Mouse (Mus musculus) cerebellum, adult 9-11 months (tissue): ENCODE measurements around the gene Cep112.

Experiments used
- DNase-seq: peaks from one replicate; pipeline ENCODE4 v3.0.0; 2022

Cep112 gene

DNA sequence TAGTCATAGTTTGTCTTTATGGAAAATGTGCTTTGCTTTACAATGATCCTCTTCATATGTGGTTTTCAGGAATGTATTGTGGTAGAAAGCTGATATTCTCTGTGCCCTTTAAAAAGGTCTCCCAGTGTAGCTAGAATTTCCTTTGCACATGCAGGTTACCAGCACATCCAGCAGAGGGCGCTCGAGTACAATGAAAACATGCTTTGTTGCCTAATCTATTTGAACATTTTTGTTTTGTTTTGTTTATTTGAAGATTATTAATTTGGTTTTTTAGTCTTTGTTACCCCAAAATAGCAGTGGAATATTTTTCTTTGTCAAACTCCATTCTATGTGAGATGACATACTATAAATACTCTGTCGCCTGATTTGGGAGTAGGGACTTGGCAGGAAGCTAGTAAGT, 24.8 kb downstream of the Cep112 start:
- DNase-seq: peak; percentile 18

DNA sequence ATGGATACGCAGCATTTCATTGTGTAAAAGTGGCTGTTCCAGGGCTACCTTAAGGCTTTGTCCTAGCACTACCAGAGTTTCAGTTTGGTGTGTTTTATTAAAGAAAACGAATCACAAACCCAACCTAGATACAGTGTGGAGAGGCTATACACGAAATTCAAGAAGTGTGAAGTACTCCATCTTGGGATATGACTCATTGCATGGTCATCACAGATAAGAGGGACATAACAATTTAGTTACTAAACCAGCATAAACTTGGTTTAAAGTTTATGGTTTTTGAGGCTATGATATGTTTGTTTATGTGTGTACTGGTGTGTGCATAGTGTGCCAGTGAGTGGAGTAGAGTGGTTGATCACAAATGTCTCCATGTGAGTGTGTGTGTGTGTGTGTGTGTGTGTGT, 34.6 kb downstream of the Cep112 start:
- no peak for DNase-seq

DNA sequence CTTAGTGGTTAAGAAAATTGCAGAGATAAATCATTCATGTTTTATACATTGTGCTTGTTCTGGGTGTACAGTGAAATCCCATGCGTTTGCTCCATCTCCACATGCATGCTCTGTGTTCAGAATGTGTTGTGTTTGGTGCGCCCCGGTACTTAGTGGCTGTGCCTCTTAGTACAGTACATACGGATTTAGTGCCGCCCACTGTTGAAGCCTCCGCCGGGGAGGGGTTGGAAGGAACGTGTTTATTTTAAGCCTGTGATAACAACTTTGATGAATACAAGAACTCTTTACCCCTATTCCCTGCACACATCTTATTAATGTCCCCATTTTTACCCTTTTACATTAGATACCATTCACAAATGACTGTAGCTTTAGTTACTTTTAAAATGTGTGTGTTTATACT, 39.1 kb downstream of the Cep112 start:
- no peak for DNase-seq

DNA sequence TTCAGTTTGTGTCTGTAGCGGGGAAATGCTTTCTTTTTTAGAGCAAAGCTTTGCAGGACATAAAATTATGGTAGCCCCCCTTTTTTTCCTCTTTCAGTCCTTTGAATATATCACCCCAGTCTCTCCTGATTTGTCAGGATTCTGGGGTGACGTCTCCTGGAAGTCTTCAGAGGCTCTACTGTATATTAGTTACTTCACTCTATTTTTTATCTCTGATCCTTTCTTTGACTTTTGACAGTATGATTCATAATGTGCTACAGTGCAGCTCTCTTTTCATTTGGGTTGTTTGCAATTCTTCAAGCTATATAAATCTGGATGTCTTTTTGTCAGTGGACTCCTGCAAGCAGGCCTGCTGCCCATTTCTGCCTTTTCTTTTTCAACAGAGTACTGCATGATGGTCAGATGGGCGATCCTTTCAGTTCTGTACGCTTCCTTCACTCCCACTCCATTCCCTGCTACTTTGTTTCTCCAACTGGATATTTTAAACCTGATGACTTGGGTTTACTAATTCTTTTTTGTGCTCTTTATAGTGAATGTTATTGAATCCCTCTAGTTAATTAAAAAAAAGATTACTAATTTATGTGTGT, 39.8 kb downstream of the Cep112 start:
- no peak for DNase-seq

DNA sequence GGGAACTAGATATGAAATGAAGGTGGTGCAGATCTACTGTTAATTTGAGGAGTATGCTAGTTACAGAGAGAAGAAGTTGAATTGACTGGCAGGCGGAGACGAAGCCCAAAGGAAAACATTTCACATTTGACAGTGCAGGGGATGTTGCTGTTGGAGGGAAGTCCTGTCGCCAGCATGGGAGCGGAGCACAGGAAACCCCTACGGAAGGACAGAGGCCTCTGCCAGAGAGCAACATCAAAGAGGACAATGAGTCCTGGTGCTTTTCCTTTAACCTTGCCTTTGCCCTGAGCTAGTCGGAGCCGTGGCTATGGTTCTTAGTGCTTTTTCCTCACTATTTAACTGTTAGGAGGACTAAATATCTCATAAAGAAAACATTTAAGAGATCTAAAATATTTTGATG, 50.7 kb downstream of the Cep112 start:
- no peak for DNase-seq

DNA sequence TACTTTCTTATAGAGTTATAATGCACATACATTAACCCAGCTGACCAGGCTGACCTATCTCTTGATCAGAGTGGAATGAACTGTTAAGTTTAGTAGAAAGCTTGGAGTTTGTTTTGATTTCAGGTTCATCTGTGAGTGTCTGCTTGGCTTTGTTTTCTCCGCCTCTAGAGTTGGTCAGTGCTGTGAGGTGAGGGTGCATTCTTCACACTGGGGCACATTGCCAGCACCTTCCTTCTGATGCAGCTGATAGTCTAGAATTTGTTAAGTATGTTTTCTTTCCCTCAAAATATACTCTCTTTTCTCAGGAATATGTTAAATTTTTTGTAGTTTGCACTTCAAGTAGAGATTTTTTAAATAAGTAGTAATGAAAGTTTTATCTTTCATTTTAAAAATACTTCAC, 51.2 kb downstream of the Cep112 start:
- DNase-seq: no peak

DNA sequence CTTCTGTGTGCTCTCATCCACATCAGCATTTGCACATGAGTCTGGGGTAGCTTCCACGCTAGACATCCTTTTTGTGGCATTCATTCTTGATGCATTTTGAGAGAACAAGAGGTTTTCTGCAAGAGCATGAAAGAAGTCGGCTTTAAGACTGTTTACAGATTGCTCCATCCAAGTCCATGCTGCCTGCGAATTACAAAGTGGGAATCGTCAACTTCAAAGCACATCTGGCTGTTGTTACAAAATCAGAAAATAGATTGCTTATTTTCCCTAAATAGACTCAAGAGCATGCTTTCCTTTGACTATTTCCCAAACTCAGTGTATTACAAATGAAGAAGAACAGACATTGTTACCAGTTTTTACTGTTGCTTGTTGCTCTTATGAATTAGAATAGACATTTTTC, 59.0 kb downstream of the Cep112 start:
- no peak for DNase-seq

DNA sequence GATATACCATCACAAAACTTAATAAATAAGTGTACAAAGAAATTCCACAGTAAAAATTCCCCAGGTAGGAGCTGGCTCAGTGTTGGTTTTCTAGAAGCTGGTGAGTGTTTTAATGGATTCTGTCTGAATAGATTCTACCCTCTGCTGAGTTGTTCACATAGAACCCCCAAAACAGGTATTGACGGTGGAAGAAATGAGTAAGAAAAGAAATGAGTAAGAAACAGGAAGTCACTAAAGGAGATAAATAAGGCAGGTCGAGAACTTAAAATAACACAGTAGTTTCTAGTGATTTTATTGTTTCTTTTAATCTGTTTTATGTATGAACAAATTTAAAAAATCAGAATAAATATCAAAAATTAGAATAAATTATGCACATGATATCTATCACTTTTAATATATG, 63.3 kb downstream of the Cep112 start:
- DNase-seq: no peak

DNA sequence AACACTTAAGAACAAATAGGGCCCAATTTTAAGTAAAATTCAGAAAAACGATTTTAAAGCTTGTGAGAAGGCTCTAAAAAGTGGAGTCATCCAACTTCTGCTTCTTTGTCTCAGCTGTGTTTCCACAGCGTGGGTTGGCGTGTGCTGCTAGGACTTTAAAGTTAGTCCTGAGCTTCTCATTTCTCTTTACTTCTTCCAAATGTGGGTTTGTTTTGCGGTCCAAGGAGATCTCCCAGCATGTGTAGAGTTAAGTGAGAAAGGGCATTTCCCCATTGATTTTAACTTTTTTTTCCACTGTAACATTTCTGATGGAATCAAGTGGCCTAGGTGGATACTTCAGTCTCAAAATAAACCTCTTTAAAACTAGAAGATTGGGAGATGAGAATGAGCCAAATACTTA, 64.9 kb downstream of the Cep112 start:
- no peak for DNase-seq

DNA sequence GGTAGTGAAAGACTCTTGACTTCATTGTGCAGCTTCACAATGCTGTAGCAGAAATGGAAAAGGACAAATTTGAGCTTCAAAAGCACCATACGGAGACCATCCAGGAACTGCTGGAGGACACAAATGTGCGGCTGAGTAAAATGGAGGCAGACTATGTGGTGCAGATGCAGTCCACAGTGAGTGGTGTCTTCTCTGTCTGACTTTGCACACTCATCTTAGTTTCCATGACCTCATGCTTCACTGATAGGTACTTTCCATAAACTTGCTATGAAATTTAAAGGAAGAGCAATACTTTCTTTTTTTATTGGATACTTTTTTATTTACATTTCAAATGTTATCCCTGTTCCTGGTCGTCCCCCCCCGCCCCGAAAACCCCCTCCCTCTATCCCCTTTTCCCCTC, 83.2 kb downstream of the Cep112 start:
- DNase-seq: no peak

DNA sequence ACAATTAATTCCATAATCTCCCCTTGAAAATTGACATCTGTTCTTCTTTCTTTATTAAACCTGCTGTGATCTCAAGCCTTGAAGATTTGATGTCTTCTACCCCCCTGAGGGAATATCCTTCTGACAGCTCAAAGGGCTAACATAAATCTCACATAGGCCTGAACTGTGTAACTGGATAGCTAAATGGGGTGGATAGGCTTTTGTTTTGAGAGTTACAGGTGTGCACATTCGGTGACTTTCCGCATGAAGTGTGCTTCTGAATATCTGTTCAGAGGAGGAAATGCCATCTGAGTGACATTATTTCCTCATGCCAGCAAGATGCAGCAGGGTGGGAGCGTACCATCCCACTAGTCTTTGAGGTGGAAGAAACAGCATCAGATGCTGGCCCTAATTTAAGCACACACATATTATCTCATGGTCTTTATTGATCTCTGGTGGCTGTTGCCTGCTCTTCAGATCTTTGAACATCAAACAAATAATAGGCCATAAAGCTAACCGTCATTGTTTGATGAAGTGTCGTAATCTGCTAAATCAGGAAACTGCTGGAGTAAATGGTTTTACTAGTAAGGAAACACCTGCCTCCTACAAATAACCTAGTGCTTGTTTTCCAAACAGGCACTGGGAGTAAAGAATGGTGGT, 102.9 kb downstream of the Cep112 start:
- DNase-seq: no peak

DNA sequence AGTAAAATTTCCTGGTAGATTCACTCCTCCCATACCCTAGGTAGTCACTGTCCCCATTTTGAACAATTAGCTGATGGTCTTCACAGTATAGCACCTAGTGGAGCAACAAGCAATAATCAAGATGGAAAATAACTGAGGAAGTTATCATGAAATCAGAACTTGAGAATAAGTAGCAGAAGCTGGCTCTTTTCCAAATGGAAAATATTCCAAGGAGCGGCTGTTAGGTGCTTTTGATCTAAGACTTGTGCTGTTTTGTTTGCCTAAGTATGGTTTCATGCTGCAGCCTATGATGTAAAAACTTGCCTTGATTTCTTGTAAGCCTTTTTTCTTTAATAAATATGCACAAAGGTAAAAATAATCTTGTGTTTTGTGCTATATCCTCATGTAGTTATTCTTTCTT, 107.9 kb downstream of the Cep112 start:
- no peak for DNase-seq

DNA sequence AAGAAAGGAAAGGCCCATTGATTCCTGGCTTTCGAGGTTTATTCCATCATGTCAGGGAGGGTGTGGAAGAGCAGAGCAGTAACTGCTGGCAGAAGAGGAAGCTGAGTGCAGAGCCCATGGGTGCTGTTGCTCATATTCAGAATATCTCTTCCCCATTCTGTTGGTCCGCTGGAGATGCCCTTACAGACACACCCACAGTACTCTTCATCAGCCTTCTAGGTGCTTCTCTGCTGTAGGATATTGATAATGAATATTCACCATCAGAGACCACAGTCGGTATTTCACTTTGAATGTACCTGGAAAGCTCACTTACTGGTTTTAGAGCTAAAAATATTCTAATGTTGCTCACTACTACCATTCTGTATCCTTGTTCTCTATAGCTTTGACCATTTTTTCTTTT, 109.0 kb downstream of the Cep112 start:
- DNase-seq: no peak

DNA sequence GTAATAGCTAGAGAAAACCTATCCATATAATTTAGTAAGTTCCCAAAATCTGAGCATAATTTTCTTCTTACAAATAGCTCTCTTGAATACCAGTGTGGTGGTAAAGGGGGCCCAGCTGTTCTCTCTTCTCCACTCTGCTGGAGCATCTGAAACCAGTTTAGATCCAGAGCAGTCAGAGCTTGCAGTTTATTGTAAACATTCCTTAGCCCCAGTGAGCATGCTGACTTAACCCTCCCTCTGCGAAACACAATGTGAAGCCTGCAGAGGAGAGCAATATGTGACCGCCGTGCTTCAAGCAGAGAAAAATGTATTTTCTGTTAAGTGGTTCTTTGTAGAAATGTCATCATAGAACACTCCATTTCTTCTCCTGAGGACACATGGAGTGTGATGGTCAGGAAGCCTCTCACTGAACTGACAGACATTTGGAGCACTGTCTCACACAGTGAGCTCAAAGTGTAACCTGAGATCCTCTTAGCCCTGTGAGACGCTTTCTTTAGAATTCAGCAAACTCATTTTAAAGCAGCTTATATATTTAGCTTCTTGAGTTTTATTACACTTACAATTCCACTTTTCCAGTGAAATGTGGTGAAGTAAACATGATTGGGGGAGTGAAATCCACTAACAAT, 128.1 kb downstream of the Cep112 start:
- no peak for DNase-seq

DNA sequence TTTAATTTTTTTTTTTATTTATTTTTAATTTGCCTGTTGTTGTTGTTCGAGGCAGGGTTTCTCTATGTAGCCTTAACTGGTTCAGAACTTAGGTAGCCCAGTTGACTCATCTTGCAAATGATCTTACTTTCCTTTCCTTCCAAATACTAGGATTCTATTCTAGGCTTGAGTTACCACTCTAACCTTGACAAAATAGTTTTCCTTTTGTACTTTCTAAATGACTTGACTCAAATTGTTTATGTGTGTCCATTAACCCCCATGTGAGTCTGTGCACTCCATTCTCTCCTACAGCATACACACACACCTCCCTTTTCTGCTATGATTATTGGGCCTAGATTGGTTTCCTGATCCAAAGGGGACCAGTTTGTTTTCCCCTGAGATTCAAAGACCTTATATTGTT, 128.9 kb downstream of the Cep112 start:
- DNase-seq: no peak

DNA sequence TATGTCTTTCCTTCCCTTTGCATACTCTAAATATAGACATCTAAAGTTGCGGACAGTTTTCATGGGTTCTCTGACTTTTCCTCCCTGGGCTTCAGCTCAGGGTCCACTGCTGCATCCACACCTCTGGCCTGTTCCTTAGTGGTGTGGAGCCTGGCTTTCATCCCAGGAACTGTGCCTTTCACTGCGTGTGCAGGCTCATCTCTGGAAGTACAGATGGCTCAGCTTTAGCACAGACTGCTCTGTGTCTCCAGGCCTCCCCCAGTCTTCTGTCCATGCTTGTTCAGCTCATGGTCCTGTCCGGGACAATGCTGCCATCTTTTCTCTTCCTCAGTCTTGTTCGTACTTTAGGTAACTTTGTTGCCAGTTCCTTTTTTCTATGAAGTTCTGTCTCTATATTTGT, 133.6 kb downstream of the Cep112 start:
- DNase-seq: no peak

DNA sequence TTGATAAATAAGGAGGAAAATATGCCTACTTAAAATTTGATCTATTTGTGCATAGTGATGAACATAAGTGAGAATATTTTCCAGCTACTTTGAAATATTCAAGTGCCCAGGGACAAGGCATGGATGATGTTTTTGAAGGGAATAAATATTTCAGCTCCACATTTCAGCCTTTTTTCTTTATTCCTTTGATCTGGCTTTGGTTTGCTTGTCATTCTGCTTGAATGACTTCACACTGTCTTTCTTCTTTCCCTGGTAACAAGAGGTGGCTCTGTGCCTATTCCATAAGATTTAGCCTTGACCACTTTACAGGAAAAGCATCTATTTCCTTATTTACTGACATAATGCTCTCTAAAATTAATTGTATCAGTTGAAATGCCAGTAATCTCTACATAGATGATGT, 134.5 kb downstream of the Cep112 start:
- DNase-seq: no peak

DNA sequence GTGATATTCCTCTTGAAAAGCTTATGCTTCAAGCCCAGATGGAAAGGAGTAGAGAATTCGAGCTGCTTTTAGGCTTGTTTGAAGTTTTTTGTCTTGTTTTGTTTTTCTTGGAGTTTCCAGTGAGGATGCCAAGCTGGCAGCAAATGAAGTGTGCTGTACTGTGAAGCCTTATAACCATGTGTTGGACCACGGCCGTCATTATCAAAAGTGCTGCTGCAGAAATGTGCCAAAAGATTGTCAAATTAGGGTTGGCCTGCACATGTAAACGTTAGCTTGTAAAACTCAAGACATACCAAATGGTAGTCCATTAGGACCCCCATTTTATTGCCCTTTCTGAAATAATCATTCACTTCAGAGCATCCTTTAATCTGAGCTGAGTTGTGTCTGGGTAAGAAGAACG, 137.1 kb downstream of the Cep112 start:
- no peak for DNase-seq

DNA sequence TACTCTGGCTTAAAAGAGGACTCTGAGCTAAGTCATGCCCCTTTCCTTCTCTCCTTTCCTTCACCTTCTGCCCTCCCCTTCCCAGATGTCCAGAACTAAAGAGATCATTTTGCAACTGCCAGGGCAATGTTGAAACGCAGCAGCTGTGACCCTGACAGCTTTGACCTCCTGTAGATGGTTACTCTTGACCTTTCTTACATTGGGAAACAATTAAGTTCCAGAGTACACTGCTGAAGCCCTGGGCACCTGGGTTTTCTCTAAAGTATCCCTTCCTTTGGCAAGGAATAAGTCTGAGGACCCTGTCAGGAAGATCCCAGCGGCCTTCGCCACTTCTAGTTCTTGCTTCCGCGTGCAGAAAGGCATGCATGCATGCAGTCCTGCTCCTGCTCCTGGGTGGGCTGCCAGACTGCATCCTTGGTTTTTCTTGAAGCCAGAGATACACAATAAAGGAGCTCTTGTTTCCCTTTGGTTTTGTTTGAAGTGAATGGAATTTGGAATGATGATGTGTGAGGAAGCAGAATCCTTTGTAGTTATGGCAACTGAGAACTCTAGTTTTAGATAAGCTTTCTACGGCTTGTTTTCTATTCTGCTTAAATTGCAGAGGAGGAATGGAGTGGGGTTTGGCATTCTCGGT, 161.7 kb downstream of the Cep112 start:
- no peak for DNase-seq

DNA sequence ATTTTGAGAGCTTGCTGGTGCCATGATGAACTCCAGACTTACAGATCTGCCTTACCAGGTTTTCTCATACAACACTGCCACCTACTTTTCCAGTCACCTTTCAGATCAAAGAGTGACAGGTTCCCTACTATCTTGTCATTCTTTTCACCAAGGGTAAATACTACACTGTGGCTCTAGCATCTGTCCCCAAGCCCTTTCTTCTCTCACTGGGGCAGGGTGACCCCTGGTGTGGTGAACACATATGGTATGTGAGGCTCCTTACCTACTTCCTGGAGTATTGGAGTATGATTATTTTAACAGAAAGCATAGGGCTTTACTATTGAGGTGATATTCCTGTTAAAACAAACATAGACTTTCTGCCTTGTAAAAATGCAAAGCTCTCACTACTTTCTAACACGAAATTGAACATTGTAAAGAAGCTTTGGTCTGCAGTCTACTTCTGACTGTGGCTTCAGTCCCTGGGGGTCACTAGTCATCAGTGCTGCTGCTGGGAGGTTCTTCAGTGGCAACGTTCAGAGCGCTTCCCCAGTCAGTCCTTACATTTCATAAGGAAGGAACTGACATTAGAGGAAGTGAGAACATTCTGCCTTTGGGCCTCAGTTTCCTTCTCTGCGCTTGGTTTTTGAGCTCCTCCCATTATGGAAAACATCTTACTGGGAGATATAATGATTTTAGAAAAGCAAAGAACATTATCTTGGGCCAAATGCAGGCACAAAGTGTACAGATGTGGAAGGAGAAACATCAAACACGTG, 168.4 kb downstream of the Cep112 start:
- no peak for DNase-seq

DNA sequence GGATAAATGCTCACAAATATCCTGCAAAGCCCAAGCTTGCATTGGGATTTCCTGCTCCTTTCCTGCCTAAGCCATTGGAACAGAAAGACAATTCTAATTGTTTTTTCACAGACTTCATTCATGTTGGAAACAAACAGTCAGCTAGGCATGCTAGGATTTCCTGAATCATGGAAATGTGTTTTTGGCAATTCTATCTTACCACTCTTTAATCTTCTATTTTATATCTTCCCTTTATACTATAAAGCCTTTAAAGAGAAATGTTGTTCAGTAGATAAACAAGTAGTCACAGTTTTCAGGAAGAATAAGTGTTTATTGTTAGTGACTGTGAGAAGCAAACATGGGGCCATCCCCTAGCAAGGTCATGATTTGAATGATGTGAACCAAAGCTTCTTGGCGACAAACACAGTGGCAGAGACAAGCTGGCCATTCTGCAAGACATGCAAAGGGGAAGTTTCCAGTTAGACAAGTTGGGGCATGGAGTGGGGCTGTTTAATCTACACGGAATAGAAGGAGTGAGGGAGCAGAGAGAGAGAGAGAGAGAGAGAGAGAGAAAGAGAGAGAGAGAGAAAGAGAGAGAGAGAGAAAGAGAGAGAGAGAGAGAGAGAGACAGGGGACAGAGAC, 169.1 kb downstream of the Cep112 start:
- no peak for DNase-seq

DNA sequence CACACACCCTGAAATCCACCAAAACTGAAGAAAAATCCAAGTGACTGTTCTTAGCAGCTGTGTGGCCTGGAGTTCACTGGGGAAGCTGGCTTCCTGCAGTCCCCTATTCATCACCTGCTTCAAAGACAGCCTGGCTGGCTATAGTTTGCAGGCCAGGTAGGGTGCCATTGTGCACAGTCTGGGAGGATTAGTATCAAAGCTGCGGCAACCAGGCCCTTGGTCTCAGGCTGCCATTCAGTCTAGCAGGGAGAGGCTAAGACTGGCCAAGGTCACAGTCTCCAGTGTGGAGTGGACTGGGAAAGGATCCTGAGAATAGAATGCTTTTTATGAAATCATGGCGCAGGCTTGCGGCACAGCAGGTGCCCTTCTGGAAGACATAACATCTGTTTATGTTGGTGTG, 180.3 kb downstream of the Cep112 start:
- DNase-seq: peak; percentile 7

DNA sequence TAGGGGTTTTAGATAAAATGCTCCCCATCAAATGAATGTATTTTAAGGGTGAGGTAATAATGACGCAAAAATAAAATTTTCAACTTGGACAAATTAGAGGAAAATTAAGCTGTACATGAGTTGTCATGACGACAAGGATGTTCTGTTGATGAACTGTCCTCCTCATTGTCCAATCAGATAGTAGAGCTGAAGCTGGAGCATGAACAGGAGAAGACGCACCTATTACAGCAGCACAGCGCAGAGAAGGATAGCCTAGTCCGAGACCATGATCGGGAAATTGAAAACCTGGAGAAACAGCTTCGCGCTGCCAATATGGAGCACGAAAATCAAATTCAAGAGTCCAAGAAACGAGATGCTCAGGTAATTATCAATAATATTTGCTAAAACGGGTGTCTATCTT, 181.0 kb downstream of the Cep112 start:
- DNase-seq: no peak
